Mouse (Mus musculus): ENCODE data around the gene Gm20532.

GRCm38 (mm10) chr2:26583640-26584039 lies 2.8 kb upstream of the Gm20532 start:
- TF ChIP-seq POLR2A (IDR thresholded peaks at IDR 0.05; ENCODE audit: low read depth, low read length) (no peak), CTCF (IDR thresholded peaks at IDR 0.05; ENCODE audit: borderline replicate concordance, insufficient read depth, low read length) (no peak)

Measured in embryonic fibroblast, embryonic 13.5 days (primary cell).